Mouse (Mus musculus): ENCODE data around the gene Tnnc1.

DNA sequence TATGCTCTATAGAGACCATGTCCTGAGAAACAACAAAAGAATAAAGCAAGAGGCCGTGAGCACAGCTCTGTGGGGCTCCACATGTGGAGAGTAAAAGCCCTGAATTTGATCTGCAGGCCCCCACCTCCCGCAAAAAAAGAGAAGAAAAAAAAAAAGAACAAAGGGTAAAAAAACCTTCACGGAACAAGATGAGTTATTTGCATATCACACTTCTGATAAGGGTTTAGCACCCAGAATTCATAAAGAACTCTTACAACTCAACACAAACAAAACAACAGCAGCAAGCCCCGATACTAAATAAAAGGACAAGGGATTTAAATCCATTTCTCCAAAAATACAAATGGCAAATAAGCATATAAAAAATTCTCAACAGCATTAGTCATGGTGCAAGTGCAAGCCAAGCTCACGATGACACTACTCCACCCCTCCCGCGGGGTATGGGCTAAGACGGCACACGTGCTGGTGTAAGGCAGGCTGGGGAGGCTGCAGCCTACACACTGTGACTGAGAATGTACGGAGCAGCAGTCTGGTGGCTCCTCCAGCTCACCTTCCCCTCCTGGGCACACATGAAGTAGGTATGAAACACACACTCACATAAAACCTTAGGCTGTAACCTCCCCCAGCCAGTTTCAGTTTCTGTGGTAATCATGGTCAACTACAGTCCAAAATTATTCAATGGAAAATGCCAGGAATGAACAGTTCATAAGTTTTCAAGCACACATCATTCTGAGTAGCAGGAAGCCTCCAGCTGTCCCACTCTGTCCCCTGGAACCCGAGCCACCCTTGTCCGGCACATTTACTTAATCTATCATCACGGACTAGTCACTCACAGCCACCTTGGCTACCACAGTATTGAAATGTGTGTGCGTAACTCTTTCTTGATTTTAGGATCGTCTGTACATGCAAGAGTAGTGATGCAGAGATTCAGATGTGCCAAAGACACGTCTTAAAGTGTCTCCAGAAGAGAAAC lies 10.3 kb upstream of the Tnnc1 start:
- TF ChIP-seq POLR2A (IDR thresholded peaks at IDR 0.05; ENCODE audit: extremely low read depth, insufficient read depth, low read length) (no peak), CTCF (IDR thresholded peaks at IDR 0.05; ENCODE audit: low read depth, low read length) (no peak)
